Mouse (Mus musculus): ENCODE results near the gene Chrna9.

Gene Chrna9

DNA sequence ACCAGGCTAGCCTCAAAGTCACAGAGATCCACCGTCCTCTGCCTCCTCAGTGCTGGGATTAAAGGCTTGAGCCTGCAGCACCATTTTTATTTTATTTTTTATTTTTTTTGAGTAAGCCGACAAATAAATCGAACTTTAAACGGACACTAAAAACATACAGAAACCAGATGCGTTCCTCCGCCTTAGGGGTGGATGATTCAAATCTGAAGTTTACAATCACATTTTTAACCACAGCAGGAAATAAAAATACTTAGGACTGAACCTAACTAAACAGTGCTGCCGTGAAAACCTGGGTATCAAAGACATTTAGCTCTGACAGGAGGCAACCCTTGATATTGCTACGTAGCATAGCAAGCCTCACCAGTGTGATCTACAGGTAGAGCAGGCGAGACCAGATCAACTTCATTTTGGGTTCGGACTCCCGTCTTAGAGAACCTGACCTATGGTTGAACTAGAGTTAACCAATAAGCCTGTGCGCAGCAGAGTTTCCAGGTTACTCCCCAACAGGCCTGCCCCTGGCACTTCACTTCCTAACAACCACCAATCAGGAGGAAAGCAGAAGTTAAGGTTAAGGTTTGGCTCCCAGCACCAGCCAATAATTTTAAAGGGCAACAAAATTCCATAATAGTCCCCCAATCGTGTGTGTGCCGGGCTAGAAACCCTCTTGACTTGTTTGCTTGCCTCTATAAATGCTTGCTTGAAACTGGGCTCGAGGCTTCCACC lies 73.7 kb downstream of the Chrna9 start:
- DNase-seq (ENCODE audit: low spot score in 2 of 2): no peak

DNA sequence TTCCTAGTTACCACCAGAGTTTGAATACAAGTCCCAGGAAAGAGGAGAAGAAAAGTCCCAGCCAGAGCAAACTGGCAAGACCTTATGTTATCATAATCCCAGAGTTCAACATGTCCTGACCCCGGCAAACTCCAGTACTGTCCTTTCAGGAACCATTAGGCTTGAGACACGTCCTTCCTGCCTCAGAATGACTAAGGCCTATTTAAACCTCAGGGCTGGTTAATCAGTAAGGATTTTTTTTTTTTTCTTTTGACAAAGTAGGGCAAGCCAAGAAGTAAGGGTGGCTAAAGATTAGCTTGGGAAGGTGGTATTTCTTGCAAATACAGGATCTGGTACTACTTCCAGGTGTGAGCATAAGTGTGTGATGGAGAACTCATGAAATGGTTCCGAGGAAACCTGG lies 79.3 kb downstream of the Chrna9 start:
- no peak for DNase-seq (ENCODE audit: low spot score in 2 of 2)

- no peak for DNase-seq (ENCODE audit: low spot score in 2 of 2)
Observed at GRCm38 (mm10) chr5:66014437-66014836, 79.7 kb downstream of the Chrna9 start.

DNA sequence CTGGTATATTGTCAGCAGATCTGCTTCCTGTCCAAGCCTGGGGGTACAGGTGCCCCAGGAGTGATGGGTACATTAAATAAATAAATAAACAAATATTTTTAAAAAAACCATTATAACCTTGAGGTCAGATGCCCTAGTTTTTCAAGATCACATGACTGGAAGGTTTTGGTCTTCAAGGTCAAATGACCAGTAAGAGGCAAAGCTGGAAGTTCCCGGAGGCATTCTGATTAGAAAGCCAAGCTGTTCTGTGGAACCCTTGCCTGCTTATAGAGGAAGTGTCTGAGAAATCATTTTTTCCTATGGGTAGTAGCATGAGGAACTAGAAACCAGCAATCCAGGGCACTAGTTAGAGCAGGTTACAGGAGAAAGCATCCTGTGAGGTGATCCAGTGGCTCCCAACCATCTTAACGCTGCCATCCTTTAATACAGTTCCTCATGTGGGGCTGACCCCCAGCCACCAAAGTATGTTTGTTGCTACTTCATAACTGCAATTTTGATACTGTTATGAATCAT lies 80.8 kb downstream of the Chrna9 start:
- no peak for DNase-seq (ENCODE audit: low spot score in 2 of 2)

- DNase-seq (ENCODE audit: low spot score in 2 of 2): no peak
Observed at GRCm38 (mm10) chr5:66026796-66027195, 92.1 kb downstream of the Chrna9 start.
